Mouse (Mus musculus) lung, adult 2 months (tissue): ENCODE measurements around the gene Dlgap5.

Experiments
- CTCF ChIP-seq: fragments of 200-500 bp; IDR thresholded peaks from 2 replicates; pipeline ENCODE4 v1.5.1; 2011; ENCODE audit warnings: mild to moderate bottlenecking, low read length, control low read depth; ENCODE audit not compliant: insufficient read depth
- POLR2A ChIP-seq: fragments of 200-500 bp; IDR thresholded peaks from 2 replicates; pipeline ENCODE4 v1.6.1; 2011; ENCODE audit warnings: low read depth, mild to moderate bottlenecking, control low read depth, low read length, borderline replicate concordance; ENCODE audit errors: extremely low read depth

DNA sequence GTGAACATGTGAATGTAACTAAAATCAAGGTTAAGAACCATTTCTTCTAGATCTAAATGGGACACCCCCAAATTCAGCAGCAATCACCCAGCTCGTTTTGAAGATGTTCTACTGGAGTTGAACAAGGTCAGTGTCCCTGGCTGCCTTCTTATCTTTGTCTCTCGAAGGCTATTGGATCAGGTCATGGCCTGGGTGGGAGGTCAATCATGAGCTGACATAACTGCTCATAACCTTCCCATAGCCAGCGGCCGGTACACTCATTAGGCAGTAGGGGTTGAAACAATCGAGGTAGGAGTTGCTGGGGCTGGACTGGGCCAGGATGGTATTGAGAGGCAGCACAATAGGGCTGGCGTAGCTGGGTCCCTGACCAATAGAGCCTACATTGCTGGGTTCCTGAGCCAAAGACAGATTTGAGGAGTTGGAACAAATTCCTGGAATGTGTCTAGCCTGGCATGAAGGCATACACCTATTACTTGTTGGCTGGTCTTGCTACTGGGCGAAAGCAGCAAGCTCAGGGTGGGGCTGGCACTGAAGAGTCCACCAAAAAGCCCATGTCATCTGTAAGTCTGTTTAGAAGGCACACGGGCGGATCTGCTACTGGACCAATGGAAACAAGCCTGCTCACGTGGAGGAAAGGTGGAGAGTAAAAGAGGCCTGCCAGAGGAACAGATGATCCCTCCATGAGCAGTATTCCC, 77.8 kb downstream of the Dlgap5 start:
- TF ChIP-seq CTCF (no peak), POLR2A (no peak)
